Comparison of ENCODE assay signal across 15 mouse cellular contexts in the genomic region with DNA sequence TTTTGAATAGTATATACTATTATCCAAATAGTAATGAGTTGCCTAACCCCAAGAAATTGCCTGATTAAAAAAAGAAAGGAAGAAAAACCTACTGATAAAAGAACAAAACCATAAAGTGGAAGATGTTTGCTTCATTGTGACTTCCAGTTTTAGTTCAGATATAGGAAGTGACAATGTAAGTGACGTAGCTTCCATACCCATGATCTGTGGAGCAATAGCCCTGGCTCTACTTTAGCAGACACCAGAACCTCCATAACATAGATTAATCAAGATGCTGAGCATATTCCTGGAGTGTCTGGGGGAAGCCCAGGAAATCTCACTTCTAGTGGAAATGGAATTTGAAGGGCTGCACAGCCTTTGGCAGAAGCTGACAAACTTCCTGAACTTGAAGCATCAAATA.
"Had no signal": no experiment of that assay in that cellular context is flagged by ENCODE, and none has a peak within 500 bp of the region (broad histone marks: within the 10 kb centered on the region; RNA-seq: fewer than 3 reads in every experiment).

No protein-coding gene starts in this region.

- DNase-seq: gastrocnemius, postnatal 14 days; gastrocnemius, postnatal 36 days; heart, adult 18-20 months; heart, postnatal 10 days; heart, postnatal 4 days; kidney, adult 18-20 months; kidney, adult 8-10 months; kidney, postnatal 10 days; kidney, postnatal 25 days; kidney, postnatal 4 days; left cerebral cortex, postnatal 4 days had no signal

- ATAC-seq: inflammation-experienced regulatory T-cells, adult 6 months; intestine, embryonic 15.5 days; intestine, postnatal 0 days; liver, embryonic 12.5 days had no signal
